Mouse (Mus musculus): Measurements from ENCODE around the gene Calcb.
A peak's percentile ranks its signal among the peaks of the same experiment; 100 is the strongest.
"Not testable (repeated sequence)": the region's sequence is repeated elsewhere in the genome, so short reads cannot be mapped to it uniquely, and the experiment has no call there.

Gene Calcb

GRCm38 (mm10) chr7:114718300-114718699, at the start of gene Calcb:
Calcb (plus strand) TSS chr7:114718643.
- DNase-seq (ENCODE audit: low spot score in 2 of 2): no peak

GRCm38 (mm10) chr7:114671405-114671804, 47.0 kb upstream of the Calcb start:
- no peak for DNase-seq (ENCODE audit: low spot score in 2 of 2)

DNA sequence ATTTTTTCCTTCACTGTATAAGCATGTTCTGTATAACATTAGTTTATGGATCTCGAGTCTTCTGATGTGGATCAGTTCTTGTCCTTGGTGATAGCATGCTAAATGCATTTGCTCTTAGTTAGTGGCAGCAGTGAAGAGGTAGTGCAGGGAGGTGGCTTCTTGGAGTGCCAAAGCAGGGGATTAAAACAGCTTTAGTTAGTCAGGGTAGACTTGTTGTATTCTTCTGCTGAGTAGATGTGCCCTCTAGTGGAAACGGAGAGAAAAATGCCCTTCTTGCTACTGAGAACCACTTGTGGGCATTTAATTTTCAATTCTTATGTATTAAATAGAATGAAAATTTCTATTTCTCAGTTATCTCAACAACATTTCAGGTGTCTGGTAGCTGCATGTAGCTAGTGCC, 45.7 kb upstream of the Calcb start:
- peak in 1 of 2 experiments; percentile 35 for DNase-seq (ENCODE audit: low spot score in 2 of 2)

GRCm38 (mm10) chr7:114692339-114692738, 26.1 kb upstream of the Calcb start:
- DNase-seq (ENCODE audit: low spot score in 2 of 2): no peak

DNA sequence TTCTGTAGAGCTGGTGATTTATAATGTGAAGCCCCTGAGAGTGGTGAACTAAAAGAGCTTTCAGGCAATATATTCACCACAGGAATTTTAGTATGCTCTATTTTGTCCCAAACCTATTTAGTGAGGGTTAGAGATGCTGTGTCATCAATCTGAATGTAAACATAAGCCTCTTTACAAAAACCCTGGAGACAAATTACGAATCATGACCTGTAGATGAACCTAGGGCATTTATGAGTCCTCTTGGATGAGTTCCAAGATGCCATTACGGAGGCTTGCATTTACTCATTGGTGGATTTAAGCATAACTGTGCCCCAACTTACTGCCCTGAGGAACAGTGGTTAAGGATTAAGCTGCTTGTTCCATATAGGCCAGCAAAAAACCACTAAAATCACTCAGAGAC, 17.6 kb upstream of the Calcb start:
- DNase-seq (ENCODE audit: low spot score in 2 of 2): no peak

- peak in 1 of 2 experiments; percentile 5 for DNase-seq (ENCODE audit: low spot score in 2 of 2)
Observed at GRCm38 (mm10) chr7:114706716-114707115, 11.7 kb upstream of the Calcb start.

DNA sequence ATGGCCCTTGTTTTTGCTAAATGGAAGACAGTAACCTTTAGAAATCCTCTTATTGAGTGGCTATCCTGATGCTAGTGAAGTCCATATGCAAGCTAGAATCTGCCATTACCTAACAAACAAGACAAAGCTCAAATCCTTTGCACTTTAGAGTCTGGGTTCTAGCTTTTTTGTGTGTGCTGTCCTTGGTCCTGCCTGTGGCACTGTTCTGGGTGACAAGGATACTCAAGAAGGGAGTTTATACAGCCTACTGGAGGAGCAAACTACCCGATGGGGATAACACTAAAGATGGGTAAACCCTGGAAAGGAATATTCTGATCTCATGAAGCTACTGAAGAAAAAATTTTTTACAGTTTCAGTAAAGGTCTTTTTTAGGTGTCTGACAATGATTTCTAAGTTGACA, 11.0 kb upstream of the Calcb start:
- no peak for DNase-seq (ENCODE audit: low spot score in 2 of 2)

DNA sequence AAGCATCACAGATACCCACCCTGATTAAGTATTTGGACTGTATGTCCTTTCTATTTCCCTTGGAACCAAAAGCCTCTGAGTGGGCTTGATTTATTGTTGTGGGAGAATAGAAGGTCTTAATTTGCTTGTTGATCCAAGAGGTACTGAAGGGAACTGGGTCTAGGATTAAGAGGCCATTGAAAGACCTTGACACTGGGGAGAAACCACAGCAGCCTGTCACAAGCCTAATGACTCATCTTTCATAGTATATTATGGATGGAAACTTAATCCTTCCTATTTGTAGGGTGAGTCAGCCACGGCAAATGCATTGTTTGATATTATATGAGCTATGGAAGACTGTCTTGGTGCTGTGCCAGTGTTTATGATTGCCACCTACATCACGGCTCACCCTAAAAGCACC, 8.0 kb upstream of the Calcb start:
- DNase-seq (ENCODE audit: low spot score in 2 of 2): no peak

- DNase-seq (ENCODE audit: low spot score in 2 of 2): no peak
Observed at GRCm38 (mm10) chr7:114712523-114712922, 5.9 kb upstream of the Calcb start.

GRCm38 (mm10) chr7:114719381-114720131, 1.1 kb downstream of the Calcb start:
- peak in 1 of 2 experiments; percentile 18 for DNase-seq (ENCODE audit: low spot score in 2 of 2)

- DNase-seq (ENCODE audit: low spot score in 2 of 2): not testable (repeated sequence)
Observed at GRCm38 (mm10) chr7:114729696-114730095, 11.3 kb downstream of the Calcb start.

GRCm38 (mm10) chr7:114731175-114731574, 12.7 kb downstream of the Calcb start:
- no peak for DNase-seq (ENCODE audit: low spot score in 2 of 2)

DNA sequence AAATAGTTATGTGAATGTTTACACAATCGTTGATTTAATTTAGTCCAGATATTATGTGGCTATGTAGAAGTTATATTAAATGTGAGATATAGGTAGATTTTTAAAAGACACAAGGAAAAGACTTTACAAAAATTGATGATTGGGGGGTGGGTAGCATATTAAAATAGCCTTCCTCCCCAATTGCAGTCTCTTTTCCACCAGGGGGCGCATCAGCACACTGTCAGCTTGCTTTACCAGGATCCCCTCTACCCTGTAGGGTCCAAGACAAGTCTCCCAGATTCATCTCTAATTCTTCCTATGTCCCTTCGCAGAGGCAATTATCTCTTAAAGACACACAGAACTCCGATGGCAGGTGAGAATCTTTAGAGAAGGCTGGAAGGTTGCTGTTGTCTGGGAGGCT, 13.3 kb downstream of the Calcb start:
- DNase-seq (ENCODE audit: low spot score in 2 of 2): not testable (repeated sequence)

DNA sequence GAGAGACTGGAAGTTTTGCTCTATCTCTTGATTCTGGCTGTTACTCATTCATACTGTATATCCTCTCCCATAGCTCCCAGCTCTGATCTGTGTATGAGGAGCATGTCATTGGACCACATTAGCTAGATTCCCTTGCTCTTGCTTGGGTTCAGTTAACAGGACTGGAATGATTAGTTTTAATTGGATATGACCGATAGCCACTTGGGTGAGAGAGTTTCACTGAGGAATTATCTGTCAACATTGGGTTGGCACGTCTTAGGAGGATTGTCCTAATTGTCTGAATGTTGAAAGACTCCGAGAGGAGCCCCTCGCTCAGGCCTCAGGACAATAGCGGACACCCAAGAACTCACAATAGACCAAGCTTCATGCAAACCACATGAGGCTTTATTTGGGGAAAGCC, 17.8 kb downstream of the Calcb start:
- DNase-seq (ENCODE audit: low spot score in 2 of 2): no peak

DNA sequence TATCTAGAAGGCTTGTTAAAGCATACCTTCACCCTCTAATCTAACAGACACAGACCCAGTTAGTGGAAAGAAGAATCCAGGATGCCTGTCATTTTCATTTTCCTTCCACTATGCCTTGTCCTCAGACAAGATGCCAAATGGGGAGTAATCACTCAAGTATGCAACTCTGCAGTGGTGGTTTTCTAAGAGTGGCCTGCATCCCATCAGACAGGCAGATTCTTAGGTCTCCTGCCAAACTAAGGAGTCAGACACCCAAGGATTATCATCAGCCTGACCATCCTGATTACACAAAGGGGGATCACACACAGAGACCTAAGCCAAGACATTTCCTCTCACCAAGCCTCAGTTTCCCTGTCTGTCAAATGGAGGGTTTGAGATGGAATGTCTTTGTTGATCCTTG, 19.7 kb downstream of the Calcb start:
- no peak for DNase-seq (ENCODE audit: low spot score in 2 of 2)

- no peak for DNase-seq (ENCODE audit: low spot score in 2 of 2)
Observed at GRCm38 (mm10) chr7:114740360-114741165, 22.1 kb downstream of the Calcb start.

DNA sequence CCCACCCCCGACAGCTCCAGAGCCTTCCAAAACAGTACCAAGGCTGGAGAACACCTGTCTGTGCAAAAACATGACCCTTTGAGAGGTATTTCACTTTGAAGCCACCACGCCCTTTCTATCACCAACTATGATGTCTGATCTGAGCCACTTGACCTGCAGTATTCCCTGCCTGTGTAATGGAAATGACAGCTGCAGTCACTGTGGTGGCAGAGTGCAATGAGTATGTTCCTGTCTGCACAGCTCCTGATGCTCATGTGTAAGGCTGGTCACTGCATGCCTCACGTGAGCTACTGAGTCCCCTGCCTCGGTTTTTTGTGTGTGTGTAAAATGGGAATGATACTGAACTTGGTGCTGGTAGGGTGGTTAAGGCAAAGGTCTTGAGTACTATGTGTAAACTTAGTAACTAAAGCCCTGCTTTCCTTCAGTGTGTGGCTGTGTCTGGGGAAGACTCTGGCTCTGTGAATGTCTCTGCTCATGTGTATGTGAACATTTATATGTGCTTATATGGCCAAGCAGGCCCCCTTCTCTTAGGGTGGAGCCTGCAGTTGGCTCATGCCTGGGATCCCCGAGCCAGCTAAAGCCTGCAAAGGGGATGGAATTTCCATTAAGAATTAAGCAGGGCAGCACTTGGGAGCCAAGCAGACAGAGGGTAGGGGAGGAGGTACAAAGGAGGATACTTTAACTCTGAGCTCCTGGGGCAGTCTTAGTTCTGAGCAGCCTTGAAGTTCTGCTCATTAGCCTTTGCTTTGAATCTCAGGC, 24.8 kb downstream of the Calcb start, which contains the start of gene Insc:
Gene Insc (plus strand): TSS at position 673 of the 759 bp plus-strand sequence.
- no peak for DNase-seq (ENCODE audit: low spot score in 2 of 2)

GRCm38 (mm10) chr7:114744639-114745245, 26.3 kb downstream of the Calcb start:
- DNase-seq (ENCODE audit: low spot score in 2 of 2): no peak

DNA sequence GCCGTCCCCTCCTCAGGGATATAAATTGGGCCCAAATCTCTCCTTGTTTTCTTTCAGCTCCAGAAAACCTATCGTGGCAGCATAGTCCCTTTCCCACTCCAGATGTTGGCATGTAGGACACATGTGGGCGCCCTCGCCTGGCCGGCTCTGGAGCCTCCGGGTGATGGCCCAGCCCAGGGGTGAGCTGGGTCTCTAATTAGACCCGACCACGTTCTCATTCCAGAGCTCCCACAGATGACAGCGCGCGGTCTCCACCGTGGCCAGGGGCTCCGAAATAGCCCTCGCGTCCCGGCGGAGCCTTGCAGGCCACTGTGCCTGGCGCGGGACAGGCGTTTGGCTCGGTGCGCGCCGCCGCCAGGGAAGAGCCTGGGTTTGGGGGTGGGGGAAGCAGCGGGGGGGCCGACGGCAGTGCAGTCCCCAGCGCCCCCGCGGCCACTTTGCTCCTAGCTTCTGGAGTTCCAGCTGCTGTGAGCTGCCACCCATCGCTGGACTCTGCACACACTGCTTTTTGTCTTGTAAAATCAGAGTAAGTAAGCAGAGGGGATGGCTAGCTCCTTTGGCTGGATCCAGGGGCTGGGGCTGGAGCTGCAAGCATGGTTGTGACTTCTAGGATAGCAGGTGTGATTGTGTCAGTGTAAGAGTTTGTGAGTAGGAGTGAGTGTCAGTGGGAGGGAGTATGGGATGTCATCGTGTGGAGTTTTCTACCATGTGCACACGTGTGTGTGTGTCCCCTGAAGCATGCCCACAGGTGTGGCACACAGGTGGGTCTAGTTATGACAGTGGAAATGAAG, 27.2 kb downstream of the Calcb start:
- DNase-seq (ENCODE audit: low spot score in 2 of 2): no peak

DNA sequence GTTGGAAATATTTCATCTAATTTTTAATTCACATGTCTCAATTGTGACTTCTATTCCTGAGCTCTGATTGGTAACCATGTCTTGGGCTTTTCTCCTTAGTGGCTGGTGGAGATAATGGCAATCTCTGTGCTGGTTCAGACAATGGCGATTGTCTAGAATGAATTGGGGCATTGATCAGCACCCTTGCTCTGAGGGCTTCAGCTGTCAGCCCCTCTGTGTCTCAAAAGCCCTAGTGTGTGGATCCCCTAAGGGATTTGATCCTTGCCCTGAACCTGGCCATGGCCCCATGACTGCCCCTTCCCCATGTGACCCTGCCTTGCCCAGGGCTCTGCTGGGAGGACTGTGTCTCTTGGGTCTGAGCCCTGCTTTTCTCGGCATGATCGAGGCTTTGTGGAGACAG, 29.2 kb downstream of the Calcb start:
- no peak for DNase-seq (ENCODE audit: low spot score in 2 of 2)

GRCm38 (mm10) chr7:114748239-114748638, 29.8 kb downstream of the Calcb start:
- DNase-seq (ENCODE audit: low spot score in 2 of 2): no peak
